Comparison of ENCODE assay signal across 7 mouse cellular contexts in the genomic region with DNA sequence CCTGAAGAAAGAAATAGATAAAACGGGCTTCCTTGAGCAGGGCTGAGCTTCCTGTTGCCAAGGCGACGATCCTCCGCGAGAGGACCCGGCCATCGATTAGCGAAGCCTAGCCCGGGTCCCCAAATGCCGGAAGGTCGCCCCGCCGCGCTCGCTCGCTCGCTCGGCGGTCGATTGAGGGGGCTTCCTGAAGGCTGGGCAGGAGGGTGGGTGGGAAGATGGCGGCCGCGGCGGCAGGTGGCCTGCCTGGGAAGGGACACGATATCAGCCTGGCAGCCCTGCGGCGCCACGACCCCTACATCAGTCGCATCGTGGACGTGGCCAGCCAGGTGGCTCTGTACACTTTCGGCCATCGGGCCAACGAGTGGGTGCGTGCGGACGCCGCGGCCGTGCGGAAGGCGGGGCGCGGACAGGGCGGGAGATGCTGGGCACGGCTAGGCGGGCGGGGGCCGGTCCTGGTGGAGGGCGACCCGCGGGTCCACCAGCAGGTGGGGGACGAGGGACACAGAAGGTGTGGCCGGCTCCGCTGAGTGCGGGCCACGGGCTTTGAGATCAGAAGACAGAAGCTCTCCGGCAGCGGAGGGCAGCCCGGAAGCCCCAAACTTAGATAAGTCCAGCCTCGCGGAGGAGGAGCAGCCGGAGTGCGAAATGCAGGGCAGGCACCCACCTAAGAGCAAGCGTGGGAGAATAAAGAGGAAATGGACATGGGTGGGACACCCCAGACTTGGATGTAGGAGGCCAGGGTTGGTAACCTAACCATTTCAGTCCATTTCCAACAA. TPM values are rescaled to one million over a fixed set of nuclear protein-coding genes. Genes with fewer than 3 reads are reported as not detected.
DNase-seq lines count a peak whose midpoint lies in the region; ATAC-seq lines count a peak whose summit lies in the region.

Gene Dcp1b (plus strand): TSS at position 176 of the 776 bp plus-strand sequence.

- peak; percentile 97 for ATAC-seq in intestine, embryonic 15.5 days

- no peaks in the 10 kb centered on the region for H3K27me3 ChIP-seq in intestine, embryonic 15.5 days (replicated peaks)
- H3K27me3 ChIP-seq in midbrain, embryonic 10.5 days (ENCODE audit: low read depth, poor library complexity, severe bottlenecking) = no peaks in the 10 kb centered on the region

- no peaks in the 10 kb centered on the region for H3K9me3 ChIP-seq in intestine, embryonic 15.5 days
- H3K9me3 ChIP-seq in midbrain, embryonic 10.5 days (replicated peaks) = no peaks in the 10 kb centered on the region

- DNase-seq in adrenal gland, adult 18-20 months (ENCODE audit: low spot score in 2 of 2) = peak; percentile 77 to 79
- DNase-seq in embryo, embryonic 11 days = peak; percentile 97
- DNase-seq in gastrocnemius, postnatal 36 days = peak; percentile 74 to 84
- DNase-seq in left cerebral cortex, postnatal 25 days (ENCODE audit: low spot score in 2 of 2) = peak; percentile 84 to 91
- DNase-seq in midbrain, embryonic 10.5 days (ENCODE audit: low spot score) = peak; percentile 95
- DNase-seq in right cerebral cortex, postnatal 4 days = peak; percentile 90

- intact Hi-C loops in gastrocnemius, postnatal 36 days (cut with DNase I) = no loop called here
- intact Hi-C loops in left cerebral cortex, postnatal 25 days (cut with DNase I) = loop anchor here (1.0 to 10.0 kb wide), 2 partner anchors 66 to 530 kb away; no protein-coding TSS in a partner anchor

- no peaks in the 10 kb centered on the region for H3K4me1 ChIP-seq in intestine, embryonic 15.5 days (replicated peaks)
- peaks cover 40% of the 10 kb centered on the region for H3K4me1 ChIP-seq in midbrain, embryonic 10.5 days

- H3K27ac ChIP-seq in intestine, embryonic 15.5 days = peak within 1 kb of the TSS; percentile 83
- H3K27ac ChIP-seq in midbrain, embryonic 10.5 days (replicated peaks) = peak within 1 kb of the TSS; percentile 99

- no peaks in the 10 kb centered on the region for H3K36me3 ChIP-seq in intestine, embryonic 15.5 days
- H3K36me3 ChIP-seq in midbrain, embryonic 10.5 days = peaks cover 3% of the 10 kb centered on the region; the same call in 1 of the 2 replicates

- H3K9ac ChIP-seq in intestine, embryonic 15.5 days = peak within 1 kb of the TSS; percentile 69

- H3K4me2 ChIP-seq in intestine, embryonic 15.5 days (replicated peaks) = peak within 1 kb of the TSS; percentile 61

- H3K4me3 ChIP-seq in intestine, embryonic 15.5 days (replicated peaks) = peak within 1 kb of the TSS; percentile 76
- peak within 1 kb of the TSS; percentile 90 for H3K4me3 ChIP-seq in midbrain, embryonic 10.5 days

- under 1% methylated on average over 65 of the region's 65 CpGs for WGBS in intestine, embryonic 15.5 days
- WGBS in midbrain, embryonic 10.5 days = under 1% methylated on average over 65 of the region's 65 CpGs

RNA-seq across cellular contexts. Expression of gene Dcp1b, which starts in this region (rescaled TPM):
- 10 to 100 TPM in 1 of 2 experiments, 1 to 10 TPM in 1; 7.9 to 10.7 TPM for total RNA-seq in adrenal gland, adult 18-20 months (2021)
- 1 to 10 TPM; 3.1 to 4.0 TPM for total RNA-seq in gastrocnemius, postnatal 36 days (2021)
- 6.1 and 6.7 TPM in 2 replicates for polyA plus RNA-seq in intestine, embryonic 15.5 days (2015; fragmentation: Nextera tagmentation; extraction: Ambion mirVana)
- 10 to 100 TPM; 14.7 to 16.5 TPM for total RNA-seq in left cerebral cortex, postnatal 25 days (2021)
- 10.5 and 13.8 TPM in 2 replicates for polyA plus RNA-seq in midbrain, embryonic 10.5 days (2016; fragmentation: Nextera tagmentation; extraction: Ambion mirVana)

Comparison
In these comparisons a context has a peak if more than half of its experiments do, and no peak if none do; other contexts are left out.
1. Peak in every context shown above with its lines: DNase-seq, ATAC-seq, H3K4me3 ChIP-seq and H3K27ac ChIP-seq.